Mouse (Mus musculus): ENCODE data around the gene Ppat. TPM values are rescaled to one million over a fixed set of nuclear protein-coding genes. Genes with fewer than 3 reads are reported as not detected.
A peak's percentile ranks its signal among the peaks of the same experiment; 100 is the strongest.

The Ppat gene
- polyA plus RNA-seq, 1 experiment from 2014 or later = 26.4 TPM

DNA sequence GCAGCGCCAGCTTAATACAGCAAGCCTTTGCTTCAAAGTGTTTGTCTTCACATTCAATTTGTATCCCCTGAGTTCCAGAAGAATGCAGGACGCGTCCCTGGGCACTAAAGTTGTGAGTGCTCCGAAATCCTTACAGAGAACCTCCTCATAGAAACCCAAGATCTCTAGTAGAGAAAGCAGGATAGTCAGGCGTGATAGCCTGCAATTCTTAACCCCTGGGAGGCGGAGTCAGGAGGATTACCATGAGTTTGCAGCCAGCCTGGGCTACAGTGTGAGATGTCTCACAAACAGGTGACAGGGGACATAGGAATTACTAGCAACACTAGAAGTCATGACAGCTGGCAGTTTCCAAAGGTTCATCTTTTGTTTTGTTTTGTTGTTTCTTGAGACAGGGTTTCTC, 81.8 kb downstream of the Ppat start:
- Histone ChIP-seq H3K27ac (replicated peaks in 1 of 2; ENCODE audit: control insufficient read depth in 1 of 2, insufficient read depth in 1 of 2, low read depth in 2 of 2, low read length in 2 of 2) (no peak overlapping the region), H3K9ac (ENCODE audit: low read length) (peak overlapping the region; percentile 48; the same call in 1 of the 2 replicates), H3K9me3 (ENCODE audit: control insufficient read depth, low read length) (no peaks in the 10 kb centered on the region), H3K27me3 (ENCODE audit: control insufficient read depth, insufficient read depth, low read length) (no peaks in the 10 kb centered on the region), H3K36me3 (ENCODE audit: control insufficient read depth, insufficient read depth, low read length) (peaks cover 57% of the 10 kb centered on the region), H3K4me3 (ENCODE audit: control insufficient read depth in 1 of 2, insufficient read depth in 1 of 2, low read depth in 1 of 2, low read length in 2 of 2) (peak overlapping the region; percentile 11 to 30; a peak in 3 of 4 replicates), H3K4me1 (ENCODE audit: control insufficient read depth in 2 of 2, insufficient read depth in 2 of 2, low read length in 2 of 2) (peaks cover 10 to 25% of the 10 kb centered on the region in 2 experiments), H3K4me2 (ENCODE audit: low read length) (peak overlapping the region; percentile 60)
- ATAC-seq (ENCODE audit: insufficient number of reproducible peaks, insufficient read depth, low FRiP score, low read depth) = no peak
- WGBS = 62% methylated on average over 6 of the region's 6 CpGs

DNA sequence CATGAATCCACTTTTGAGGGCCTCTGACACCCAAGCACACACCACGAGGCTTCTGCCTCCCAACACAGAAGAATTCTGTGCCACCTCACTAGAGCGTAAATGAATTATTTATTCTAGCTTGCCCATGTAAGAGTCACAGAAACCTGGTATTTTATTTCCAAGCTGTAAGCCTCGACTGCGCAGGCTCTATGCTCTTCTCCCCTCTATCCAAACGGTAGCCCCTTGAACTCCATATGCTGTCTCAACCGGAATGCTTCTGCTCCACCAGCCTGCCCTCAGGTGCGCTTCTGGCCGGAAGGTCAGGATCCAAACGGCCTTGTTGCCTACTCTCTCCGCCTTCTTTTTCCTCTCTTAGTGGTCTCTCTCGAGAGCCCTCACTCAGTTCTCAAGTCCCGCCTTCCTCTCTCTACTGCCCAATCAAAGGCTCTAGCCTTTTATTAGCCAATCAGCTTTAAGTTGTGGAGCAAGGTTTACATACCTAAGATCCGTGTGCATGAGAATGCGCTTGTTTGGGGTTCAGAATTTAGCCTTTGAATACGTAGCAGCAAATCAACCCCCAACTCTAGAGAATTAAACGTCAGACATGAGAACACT, 82.6 kb downstream of the Ppat start:
- no peaks in the 10 kb centered on the region for H3K27me3 ChIP-seq (ENCODE audit: control insufficient read depth, insufficient read depth, low read length)
- no peak overlapping the region for H3K27ac ChIP-seq (replicated peaks in 1 of 2; ENCODE audit: control insufficient read depth in 1 of 2, insufficient read depth in 1 of 2, low read depth in 2 of 2, low read length in 2 of 2)
- peak overlapping the region; percentile 60 for H3K4me2 ChIP-seq (ENCODE audit: low read length)
- peaks cover 10 to 25% of the 10 kb centered on the region in 2 experiments for H3K4me1 ChIP-seq (ENCODE audit: control insufficient read depth in 2 of 2, insufficient read depth in 2 of 2, low read length in 2 of 2)
- ATAC-seq (ENCODE audit: insufficient number of reproducible peaks, insufficient read depth, low FRiP score, low read depth) = no peak
- no peaks in the 10 kb centered on the region for H3K9me3 ChIP-seq (ENCODE audit: control insufficient read depth, low read length)
- H3K36me3 ChIP-seq (ENCODE audit: control insufficient read depth, insufficient read depth, low read length) = peaks cover 54% of the 10 kb centered on the region
- H3K4me3 ChIP-seq (ENCODE audit: control insufficient read depth in 1 of 2, insufficient read depth in 1 of 2, low read depth in 1 of 2, low read length in 2 of 2) = peak overlapping the region; percentile 15 to 30; a peak in 3 of 4 replicates
- H3K9ac ChIP-seq (ENCODE audit: low read length) = peak overlapping the region; percentile 48
- WGBS = 36% methylated on average over 16 of the region's 16 CpGs

DNA sequence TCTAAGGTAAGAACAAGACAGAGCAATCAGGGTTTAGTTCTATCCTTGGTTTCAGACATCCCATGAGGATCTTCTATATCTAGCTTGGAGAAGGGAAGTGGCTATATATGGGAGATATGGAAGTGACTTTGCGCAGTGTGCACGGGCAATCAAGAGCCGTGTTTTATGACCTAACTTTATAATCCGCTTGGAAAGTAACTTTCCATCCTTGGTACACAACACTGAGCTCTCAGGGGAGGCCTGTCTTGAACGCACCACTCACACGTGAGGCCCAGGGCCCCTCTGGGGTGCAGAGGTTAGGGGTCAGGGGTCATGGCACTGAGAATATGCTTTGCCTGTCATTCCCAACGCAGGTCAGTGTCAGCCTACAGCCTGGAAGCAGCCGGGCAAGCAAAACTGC, 84.6 kb downstream of the Ppat start:
- no peak overlapping the region for H3K4me3 ChIP-seq (ENCODE audit: control insufficient read depth in 1 of 2, insufficient read depth in 1 of 2, low read depth in 1 of 2, low read length in 2 of 2)
- H3K36me3 ChIP-seq (ENCODE audit: control insufficient read depth, insufficient read depth, low read length) = peaks cover 41% of the 10 kb centered on the region

More for the DNA sequence above, 84.6 kb downstream of the Ppat start:
- H3K27ac ChIP-seq (replicated peaks in 1 of 2; ENCODE audit: control insufficient read depth in 1 of 2, insufficient read depth in 1 of 2, low read depth in 2 of 2, low read length in 2 of 2) = peak overlapping the region in 1 of 2 experiments; percentile 82; a peak in 1 of 4 replicates
- H3K4me1 ChIP-seq (ENCODE audit: control insufficient read depth in 2 of 2, insufficient read depth in 2 of 2, low read length in 2 of 2) = peaks cover 10 to 36% of the 10 kb centered on the region in 2 experiments
- WGBS = 80% methylated on average over 8 of the region's 8 CpGs
- H3K4me2 ChIP-seq (ENCODE audit: low read length) = peak overlapping the region; percentile 57; the same call in 1 of the 2 replicates
- no peak overlapping the region for H3K9ac ChIP-seq (ENCODE audit: low read length)
- no peaks in the 10 kb centered on the region for H3K9me3 ChIP-seq (ENCODE audit: control insufficient read depth, low read length)
- no peak for ATAC-seq (ENCODE audit: insufficient number of reproducible peaks, insufficient read depth, low FRiP score, low read depth)
- H3K27me3 ChIP-seq (ENCODE audit: control insufficient read depth, insufficient read depth, low read length) = no peaks in the 10 kb centered on the region

Other genes with a start within 250 kb of the Ppat start
- 17.8 and 19.1 TPM in 2 replicates for gene Aasdh, start 46.1 kb downstream of the Ppat start, polyA plus RNA-seq (2014; fragmentation: Nextera tagmentation; extraction: Ambion mirVana)
- gene Paics, start 271 bp downstream of the Ppat start, polyA plus RNA-seq (2014; fragmentation: Nextera tagmentation; extraction: Ambion mirVana) = 231 and 234 TPM in 2 replicates
- gene Srp72, start 23.1 kb upstream of the Ppat start, polyA plus RNA-seq (2014; fragmentation: Nextera tagmentation; extraction: Ambion mirVana) = 49.8 and 53.7 TPM in 2 replicates
- gene Arl9, start 52.5 kb upstream of the Ppat start, polyA plus RNA-seq (2014; fragmentation: Nextera tagmentation; extraction: Ambion mirVana) = not detected in 2 replicates
- gene Thegl, start 64.4 kb upstream of the Ppat start, polyA plus RNA-seq (2014; fragmentation: Nextera tagmentation; extraction: Ambion mirVana) = not detected in 2 replicates
- 30.1 and 34.0 TPM in 2 replicates for gene Hopx, start 163.5 kb upstream of the Ppat start, polyA plus RNA-seq (2014; fragmentation: Nextera tagmentation; extraction: Ambion mirVana)

Measured in heart, embryonic 14.5 days (tissue).